In genomic region chr19:4056727-4057126, GRCm38 (mm10) we compare ENCODE assay signal across 24 mouse cellular contexts. TPM values are rescaled to one million over a fixed set of nuclear protein-coding genes. Genes with fewer than 3 reads are reported as not detected.
DNase-seq lines count a peak whose midpoint lies in the region; ATAC-seq and TF ChIP-seq lines count a peak whose summit lies in the region.
"Had no signal": no experiment of that assay in that cellular context is flagged by ENCODE, and none has a peak within 500 bp of the region (broad histone marks: within the 10 kb centered on the region; RNA-seq: fewer than 3 reads in every experiment).

No protein-coding gene starts in this region.

- no peak for DNase-seq in gastrocnemius, adult 2 months
- DNase-seq in gastrocnemius, postnatal 36 days: no peak
- no peak for DNase-seq in heart, postnatal 0 days (ENCODE audit: low spot score)
- no peak for DNase-seq in lung, postnatal 0 days (ENCODE audit: low spot score)
- no peak for DNase-seq in lung, postnatal 10 days
- DNase-seq in liver, embryonic 13.5 days: no peak
- no peak for DNase-seq in frontal cortex, postnatal 14 days (ENCODE audit: low spot score in 2 of 2)
- DNase-seq: embryo, embryonic 11 days; gastrocnemius, postnatal 10 days; kidney, postnatal 14 days; lung, postnatal 14 days; right cerebral cortex, postnatal 25 days; thymus, adult 18-20 months had no signal

- no peaks in the 10 kb centered on the region for H3K27me3 ChIP-seq in heart, postnatal 0 days (ENCODE audit: control insufficient read depth, insufficient read depth, low read length)
- H3K27me3 ChIP-seq in heart, embryonic 12.5 days (replicated peaks): no peaks in the 10 kb centered on the region
- no peaks in the 10 kb centered on the region for H3K27me3 ChIP-seq in lung, postnatal 0 days (replicated peaks; ENCODE audit: insufficient read depth, low read length)
- no peaks in the 10 kb centered on the region for H3K27me3 ChIP-seq in liver, embryonic 13.5 days
- H3K27me3 ChIP-seq: embryonic facial prominence, embryonic 15.5 days; limb, embryonic 12.5 days had no signal

- no peak for TF ChIP-seq CTCF in gastrocnemius, adult 2 months (IDR thresholded peaks at IDR 0.05)
- no peak for TF ChIP-seq CTCF in heart, postnatal 0 days (IDR thresholded peaks at IDR 0.05; ENCODE audit: low read depth)
- no peak for TF ChIP-seq CTCF in lung, postnatal 0 days (IDR thresholded peaks at IDR 0.05)

- H3K4me1 ChIP-seq in heart, postnatal 0 days (ENCODE audit: control insufficient read depth, insufficient read depth): no peaks in the 10 kb centered on the region
- peaks cover 15% of the 10 kb centered on the region for H3K4me1 ChIP-seq in heart, embryonic 12.5 days (replicated peaks)
- H3K4me1 ChIP-seq in lung, postnatal 0 days (ENCODE audit: insufficient read depth, low read depth, low read length): no peaks in the 10 kb centered on the region
- peaks cover 69% of the 10 kb centered on the region for H3K4me1 ChIP-seq in liver, embryonic 13.5 days (replicated peaks)
- H3K4me1 ChIP-seq: limb, embryonic 12.5 days had no signal

- H3K4me3 ChIP-seq in gastrocnemius, adult 2 months: no peak overlapping the region
- H3K4me3 ChIP-seq in heart, postnatal 0 days (ENCODE audit: low read depth, low read length): no peak overlapping the region
- H3K4me3 ChIP-seq in heart, embryonic 12.5 days: no peak overlapping the region
- no peak overlapping the region for H3K4me3 ChIP-seq in lung, postnatal 0 days (ENCODE audit: low read depth, low read length)
- H3K4me3 ChIP-seq in liver, embryonic 13.5 days (replicated peaks): no peak overlapping the region
- H3K4me3 ChIP-seq: embryonic facial prominence, embryonic 15.5 days; forebrain, embryonic 10.5 days; left cerebral cortex, adult 2 months; limb, embryonic 12.5 days had no signal

- WGBS in heart, postnatal 0 days: 37% methylated on average over 4 of the region's 4 CpGs
- 37% methylated on average over 4 of the region's 4 CpGs for WGBS in heart, embryonic 12.5 days
- 54% methylated on average over 4 of the region's 4 CpGs for WGBS in lung, postnatal 0 days
- WGBS in liver, embryonic 13.5 days (ENCODE audit: insufficient replicate concordance): 54% methylated on average over 4 of the region's 4 CpGs

- peak overlapping the region; percentile 50; the same call in 1 of the 2 replicates for H3K27ac ChIP-seq in gastrocnemius, adult 2 months
- H3K27ac ChIP-seq in heart, postnatal 0 days (ENCODE audit: low read depth): no peak overlapping the region
- H3K27ac ChIP-seq in heart, embryonic 12.5 days (ENCODE audit: poor library complexity, severe bottlenecking): no peak overlapping the region
- peak overlapping the region; percentile 26 for H3K27ac ChIP-seq in lung, postnatal 0 days (ENCODE audit: low read length)
- peak overlapping the region; percentile 84 for H3K27ac ChIP-seq in liver, embryonic 13.5 days
- H3K27ac ChIP-seq: embryonic facial prominence, embryonic 15.5 days; forebrain, embryonic 10.5 days; left cerebral cortex, adult 2 months; limb, embryonic 12.5 days had no signal

- no peak for TF ChIP-seq EP300 in heart, postnatal 0 days (IDR thresholded peaks at IDR 0.05; ENCODE audit: low read depth)
- TF ChIP-seq EP300 in lung, postnatal 0 days (IDR thresholded peaks at IDR 0.05): no peak

- peak; percentile 28; the same call in 1 of the 2 replicates for ATAC-seq in heart, postnatal 0 days (ENCODE audit: insufficient read depth, low read depth)
- ATAC-seq in heart, embryonic 12.5 days (ENCODE audit: insufficient number of reproducible peaks, low FRiP score): no peak
- ATAC-seq in lung, postnatal 0 days: no peak
- no peak for ATAC-seq in liver, embryonic 13.5 days (ENCODE audit: low read depth)
- ATAC-seq: CD4-positive, CD25-positive, alpha-beta regulatory T cell, adult 4 months had no signal

- H3K9ac ChIP-seq in heart, postnatal 0 days (replicated peaks; ENCODE audit: low read depth, low read length): no peak overlapping the region; the same call in 1 of the 2 replicates
- no peak overlapping the region for H3K9ac ChIP-seq in heart, embryonic 12.5 days
- H3K9ac ChIP-seq in lung, postnatal 0 days (replicated peaks; ENCODE audit: low read depth): no peak overlapping the region
- H3K9ac ChIP-seq in liver, embryonic 13.5 days: peak overlapping the region; percentile 30; the same call in 1 of the 2 replicates
- H3K9ac ChIP-seq: embryonic facial prominence, embryonic 15.5 days; limb, embryonic 12.5 days had no signal

- no peak overlapping the region for H3K4me2 ChIP-seq in heart, postnatal 0 days (ENCODE audit: low read depth, low read length)
- no peak overlapping the region for H3K4me2 ChIP-seq in heart, embryonic 12.5 days
- no peak overlapping the region for H3K4me2 ChIP-seq in lung, postnatal 0 days (replicated peaks; ENCODE audit: low read depth, low read length)
- no peak overlapping the region for H3K4me2 ChIP-seq in liver, embryonic 13.5 days
- H3K4me2 ChIP-seq: embryonic facial prominence, embryonic 15.5 days; limb, embryonic 12.5 days had no signal

- intact Hi-C loops in gastrocnemius, adult 2 months (cut with DNase I): no loop called here
- intact Hi-C loops in gastrocnemius, postnatal 36 days (cut with DNase I): no loop called here

- no peaks in the 10 kb centered on the region for H3K36me3 ChIP-seq in heart, postnatal 0 days (replicated peaks; ENCODE audit: control insufficient read depth, insufficient read depth, low read length)
- no peaks in the 10 kb centered on the region for H3K36me3 ChIP-seq in heart, embryonic 12.5 days
- H3K36me3 ChIP-seq in lung, postnatal 0 days (ENCODE audit: insufficient read depth, low read length): no peaks in the 10 kb centered on the region
- H3K36me3 ChIP-seq in liver, embryonic 13.5 days: no peaks in the 10 kb centered on the region
- H3K36me3 ChIP-seq: embryonic facial prominence, embryonic 15.5 days; forebrain, embryonic 10.5 days; limb, embryonic 12.5 days had no signal

- no peaks in the 10 kb centered on the region for H3K9me3 ChIP-seq in heart, postnatal 0 days (replicated peaks; ENCODE audit: control insufficient read depth, low read length)
- H3K9me3 ChIP-seq in heart, embryonic 12.5 days (replicated peaks): no peaks in the 10 kb centered on the region
- no peaks in the 10 kb centered on the region for H3K9me3 ChIP-seq in lung, postnatal 0 days (ENCODE audit: low read length)
- H3K9me3 ChIP-seq in liver, embryonic 13.5 days (replicated peaks): no peaks in the 10 kb centered on the region
- H3K9me3 ChIP-seq: embryonic facial prominence, embryonic 15.5 days; forebrain, embryonic 10.5 days; limb, embryonic 12.5 days had no signal

RNA-seq across cellular contexts. Expression of gene Gstp3, which starts 2.6 kb away (rescaled TPM):
- not detected for total RNA-seq in gastrocnemius, adult 2 months (2021)
- not detected for total RNA-seq in gastrocnemius, postnatal 36 days (2021)
- not detected in 2 replicates for total RNA-seq in heart, postnatal 0 days (2014; rRNA removed; ENCODE audit: low replicate concordance)
- not detected in 2 replicates for polyA plus RNA-seq in heart, postnatal 0 days (2015; fragmentation: Nextera tagmentation; extraction: Ambion mirVana)
- polyA plus RNA-seq in heart, embryonic 12.5 days (2016; fragmentation: Nextera tagmentation; extraction: Ambion mirVana): 0.69 TPM in 1 of 2 replicates, not detected in the other
- polyA plus RNA-seq in lung, postnatal 0 days (2015; fragmentation: Nextera tagmentation; extraction: Ambion mirVana): 6.5 and 6.9 TPM in 2 replicates
- 28.0 and 28.3 TPM in 2 replicates for polyA plus RNA-seq in liver, embryonic 13.5 days (2015; fragmentation: Nextera tagmentation; extraction: Ambion mirVana)
- total RNA-seq: left cerebral cortex, adult 2 months had no signal
- polyA plus RNA-seq: forebrain, embryonic 10.5 days; hindbrain, embryonic 11.5 days; limb, embryonic 12.5 days; neural tube, embryonic 11.5 days had no signal

RNA-seq across cellular contexts. Expression of gene Gstp2, which starts 10.9 kb away (rescaled TPM):
- 100 to 1,000 TPM; 169 to 183 TPM for total RNA-seq in gastrocnemius, adult 2 months (2021)
- total RNA-seq in gastrocnemius, postnatal 36 days (2021): 100 to 1,000 TPM; 148 to 162 TPM
- total RNA-seq in heart, postnatal 0 days (2014; rRNA removed; ENCODE audit: low replicate concordance): 4.5 and 9.7 TPM in 2 replicates
- 17.0 and 22.7 TPM in 2 replicates for polyA plus RNA-seq in heart, postnatal 0 days (2015; fragmentation: Nextera tagmentation; extraction: Ambion mirVana)
- 3.6 and 7.1 TPM in 2 replicates for polyA plus RNA-seq in heart, embryonic 12.5 days (2016; fragmentation: Nextera tagmentation; extraction: Ambion mirVana)
- 6.3 and 7.3 TPM in 2 replicates for polyA plus RNA-seq in lung, postnatal 0 days (2015; fragmentation: Nextera tagmentation; extraction: Ambion mirVana)
- polyA plus RNA-seq in liver, embryonic 13.5 days (2015; fragmentation: Nextera tagmentation; extraction: Ambion mirVana): 7.7 and 11.2 TPM in 2 replicates
- total RNA-seq: megakaryocyte-erythroid progenitor cell, adult 5-6 weeks had no signal

RNA-seq across cellular contexts. Expression of gene Gstp1, which starts 18.9 kb away (rescaled TPM):
- total RNA-seq in gastrocnemius, adult 2 months (2021): 100 to 1,000 TPM; 386 to 408 TPM
- total RNA-seq in gastrocnemius, postnatal 36 days (2021): 100 to 1,000 TPM; 344 to 368 TPM
- total RNA-seq in heart, postnatal 0 days (2014; rRNA removed; ENCODE audit: low replicate concordance): 266 and 311 TPM in 2 replicates
- 440 and 449 TPM in 2 replicates for polyA plus RNA-seq in heart, postnatal 0 days (2015; fragmentation: Nextera tagmentation; extraction: Ambion mirVana)
- 346 and 369 TPM in 2 replicates for polyA plus RNA-seq in heart, embryonic 12.5 days (2016; fragmentation: Nextera tagmentation; extraction: Ambion mirVana)
- polyA plus RNA-seq in lung, postnatal 0 days (2015; fragmentation: Nextera tagmentation; extraction: Ambion mirVana): 273 and 288 TPM in 2 replicates
- 629 and 652 TPM in 2 replicates for polyA plus RNA-seq in liver, embryonic 13.5 days (2015; fragmentation: Nextera tagmentation; extraction: Ambion mirVana)

RNA-seq across cellular contexts. Expression of gene Cabp2, which starts 24.7 kb away (rescaled TPM):
- total RNA-seq in gastrocnemius, adult 2 months (2021): not detected
- total RNA-seq in gastrocnemius, postnatal 36 days (2021): not detected
- not detected in 2 replicates for total RNA-seq in heart, postnatal 0 days (2014; rRNA removed; ENCODE audit: low replicate concordance)
- polyA plus RNA-seq in heart, postnatal 0 days (2015; fragmentation: Nextera tagmentation; extraction: Ambion mirVana): not detected in 2 replicates
- polyA plus RNA-seq in heart, embryonic 12.5 days (2016; fragmentation: Nextera tagmentation; extraction: Ambion mirVana): not detected in 2 replicates
- polyA plus RNA-seq in lung, postnatal 0 days (2015; fragmentation: Nextera tagmentation; extraction: Ambion mirVana): not detected in 2 replicates
- 0.43 and 0.67 TPM in 2 replicates for polyA plus RNA-seq in liver, embryonic 13.5 days (2015; fragmentation: Nextera tagmentation; extraction: Ambion mirVana)
- total RNA-seq: adrenal gland, adult 18-20 months; gastrocnemius, postnatal 10 days; left cerebral cortex, adult 2 months; megakaryocyte-erythroid progenitor cell, adult 5-6 weeks had no signal
- polyA plus RNA-seq: CD4-positive, CD25-positive, alpha-beta regulatory T cell, adult 4 months; embryonic facial prominence, embryonic 15.5 days; forebrain, embryonic 10.5 days; hindbrain, embryonic 11.5 days; limb, embryonic 12.5 days; neural tube, embryonic 11.5 days; urinary bladder, adult 2 months had no signal

RNA-seq across cellular contexts. Expression of gene Cdk2ap2, which starts 40.3 kb away (rescaled TPM):
- total RNA-seq in gastrocnemius, adult 2 months (2021): 10 to 100 TPM; 17.9 to 22.4 TPM
- 10 to 100 TPM; 20.0 to 22.3 TPM for total RNA-seq in gastrocnemius, postnatal 36 days (2021)
- 63.2 and 67.3 TPM in 2 replicates for total RNA-seq in heart, postnatal 0 days (2014; rRNA removed; ENCODE audit: low replicate concordance)
- 46.8 and 59.6 TPM in 2 replicates for polyA plus RNA-seq in heart, postnatal 0 days (2015; fragmentation: Nextera tagmentation; extraction: Ambion mirVana)
- polyA plus RNA-seq in heart, embryonic 12.5 days (2016; fragmentation: Nextera tagmentation; extraction: Ambion mirVana): 54.4 and 57.6 TPM in 2 replicates
- polyA plus RNA-seq in lung, postnatal 0 days (2015; fragmentation: Nextera tagmentation; extraction: Ambion mirVana): 154 and 164 TPM in 2 replicates
- polyA plus RNA-seq in liver, embryonic 13.5 days (2015; fragmentation: Nextera tagmentation; extraction: Ambion mirVana): 94.3 and 94.7 TPM in 2 replicates

Comparison
In these comparisons a context has a peak if more than half of its experiments do, and no peak if none do; other contexts are left out.
1. H3K27ac ChIP-seq: peak in gastrocnemius, adult 2 months (single experiment), lung, postnatal 0 days (single experiment) and liver, embryonic 13.5 days (single experiment); none in heart, postnatal 0 days (single experiment) and heart, embryonic 12.5 days (single experiment).